Mouse (Mus musculus): ENCODE results near the gene Slco1c1.
A peak's percentile ranks its signal among the peaks of the same experiment; 100 is the strongest.

Slco1c1 gene

DNA sequence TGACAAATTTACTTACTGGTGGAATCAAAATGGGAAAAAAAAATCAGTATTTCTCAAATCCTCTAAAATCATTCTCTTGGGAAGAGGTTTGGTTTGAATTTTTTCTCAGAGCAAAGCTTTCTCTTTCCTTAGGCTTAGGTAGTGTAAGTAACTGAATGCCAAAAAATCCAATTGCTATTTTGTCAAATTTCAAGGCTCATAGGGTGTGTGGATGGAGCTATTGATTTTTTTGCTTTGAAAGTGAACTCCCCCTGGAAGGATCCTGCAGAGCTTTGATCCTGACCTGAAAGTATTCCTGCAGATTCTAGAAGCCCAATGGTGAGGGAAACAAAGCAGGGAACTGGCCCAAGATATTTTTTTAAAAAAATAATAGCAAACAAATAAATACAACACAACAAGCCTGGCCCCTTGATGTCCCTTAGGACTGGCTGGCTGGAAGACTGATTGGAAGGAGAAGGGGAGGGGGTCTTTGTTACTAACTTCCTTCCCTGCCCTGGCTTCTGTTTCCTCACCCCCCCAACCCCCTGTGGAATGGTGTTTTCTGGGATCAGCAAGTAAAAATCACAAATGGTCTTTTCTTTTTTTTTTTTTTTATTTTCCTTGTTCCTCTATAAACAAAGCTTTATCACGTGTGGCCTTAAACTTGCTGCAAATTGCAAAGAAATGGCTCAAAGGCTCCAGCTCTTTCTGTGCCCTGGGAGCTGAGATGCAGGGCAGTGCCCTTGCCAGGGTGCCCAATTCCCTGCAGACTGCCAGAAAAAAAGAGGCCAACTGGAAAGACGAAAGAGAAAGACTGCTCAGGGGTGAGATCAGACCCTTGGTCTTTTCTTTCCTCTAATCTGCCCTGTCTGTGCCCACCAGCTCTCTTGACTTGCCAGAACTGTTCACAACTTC, at the start of gene Slco1c1:
Gene Slco1c1 (plus strand): TSS at position 622 of the 894 bp plus-strand sequence.
- DNase-seq: peak; percentile 71

DNA sequence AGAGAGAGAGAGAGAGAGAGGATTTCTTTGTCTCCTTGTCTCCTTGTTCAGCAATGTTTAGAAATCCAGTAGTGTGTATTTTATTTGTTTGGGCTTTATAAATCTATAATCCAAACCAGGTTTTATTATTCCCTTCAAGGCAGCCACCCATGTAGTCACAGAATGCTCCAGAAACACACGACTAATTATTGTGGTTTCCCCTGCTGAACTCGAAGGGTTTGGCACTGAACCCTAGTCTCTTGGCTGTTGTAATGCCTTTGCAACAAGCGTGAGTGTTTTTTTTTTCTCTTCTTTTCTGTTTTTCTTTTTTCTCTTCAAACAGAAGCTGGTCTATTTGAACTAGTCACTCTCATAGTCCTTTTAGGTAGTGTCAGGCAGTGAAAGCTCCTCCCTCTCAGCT, 49.5 kb upstream of the Slco1c1 start:
- peak; percentile 74 for DNase-seq

DNA sequence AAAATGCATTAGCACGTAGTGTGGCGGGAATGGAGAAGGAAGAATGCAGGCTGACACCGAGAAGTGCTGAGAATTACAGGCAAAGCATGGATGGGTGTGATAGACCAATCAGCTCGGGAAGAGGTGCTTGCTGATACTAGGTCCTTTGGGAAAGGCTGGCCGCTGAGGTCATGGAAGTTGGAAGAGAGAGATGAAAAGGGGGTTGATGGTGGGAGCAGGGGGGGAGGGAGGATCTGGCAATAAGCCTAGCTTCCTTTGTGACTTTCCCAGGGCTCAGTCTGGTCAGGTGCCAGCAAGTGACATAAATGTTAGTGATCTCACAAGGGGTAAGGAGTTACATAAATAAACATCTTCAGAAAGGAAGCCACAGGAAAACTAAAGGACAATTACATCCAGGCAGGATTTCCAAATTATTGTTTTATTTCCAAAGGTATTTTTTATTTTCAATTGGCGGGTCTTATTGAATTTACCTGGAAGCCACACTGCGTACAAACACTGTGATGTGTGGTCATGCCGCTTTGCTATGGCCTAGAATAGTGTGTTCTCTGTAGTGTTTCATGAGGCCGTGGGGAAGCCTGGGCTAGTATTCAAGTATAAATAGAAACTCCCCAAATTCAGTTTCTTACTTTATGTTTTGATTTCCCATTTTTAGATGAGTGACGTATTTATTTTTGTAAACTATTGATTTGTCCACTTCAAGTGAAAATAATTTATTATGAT, 38.7 kb upstream of the Slco1c1 start:
- DNase-seq: peak; percentile 93

DNA sequence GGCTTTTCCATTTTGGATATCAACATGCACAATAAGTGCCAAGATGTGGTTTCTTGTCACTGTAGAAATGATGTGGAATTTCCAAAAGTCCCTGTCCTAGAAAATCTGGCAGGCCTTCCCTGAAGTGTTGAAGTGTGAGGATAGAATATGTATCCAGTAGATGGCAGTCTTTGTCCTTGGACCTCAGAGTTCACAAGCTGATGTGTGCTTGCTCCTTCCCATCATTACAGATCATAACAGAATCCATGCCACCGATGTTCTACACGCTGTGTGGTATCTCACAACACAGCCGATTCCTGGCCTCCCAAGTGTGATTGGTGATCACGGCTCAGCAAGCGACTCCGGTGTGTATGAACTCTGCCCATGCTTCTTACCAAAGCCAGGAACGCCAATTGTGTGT, 36.9 kb upstream of the Slco1c1 start:
- DNase-seq: peak; percentile 87

DNA sequence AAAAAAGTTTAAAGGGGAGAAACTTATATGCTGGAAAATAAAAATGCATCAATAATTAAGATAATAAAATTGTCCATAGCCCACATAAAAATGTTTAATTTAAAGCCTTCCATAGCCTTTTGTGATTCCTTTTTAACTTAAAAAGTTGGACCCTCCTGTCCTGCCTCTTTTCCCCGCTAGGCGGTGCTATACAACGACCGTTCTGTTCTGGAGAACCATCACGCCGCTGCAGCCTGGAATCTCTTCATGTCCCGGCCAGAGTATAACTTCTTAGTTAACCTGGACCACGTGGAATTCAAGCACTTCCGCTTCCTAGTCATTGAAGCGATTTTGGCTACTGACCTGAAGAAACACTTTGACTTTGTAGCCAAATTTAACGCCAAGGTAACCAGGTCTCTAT, 35.5 kb upstream of the Slco1c1 start:
- peak; percentile 83 for DNase-seq

DNA sequence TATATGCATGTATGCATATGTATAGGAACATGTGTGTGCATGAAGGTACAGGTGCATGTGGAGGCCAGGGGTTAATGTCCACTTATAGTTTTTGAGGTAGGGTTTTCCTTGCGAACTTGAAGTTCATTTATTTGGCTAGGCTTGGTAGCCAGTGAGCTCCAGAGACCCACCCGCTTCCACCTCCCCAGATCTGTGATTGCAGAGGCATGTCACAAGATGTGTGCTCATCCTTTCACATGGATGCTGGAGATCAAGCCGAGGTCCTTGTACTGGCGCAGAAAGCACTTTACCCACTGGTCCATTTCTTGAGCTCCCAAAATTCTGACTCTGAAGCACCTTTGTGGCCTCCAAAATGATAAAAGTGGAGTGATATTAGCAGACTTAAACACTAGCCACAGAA, 29.3 kb upstream of the Slco1c1 start:
- peak; percentile 76 for DNase-seq

DNA sequence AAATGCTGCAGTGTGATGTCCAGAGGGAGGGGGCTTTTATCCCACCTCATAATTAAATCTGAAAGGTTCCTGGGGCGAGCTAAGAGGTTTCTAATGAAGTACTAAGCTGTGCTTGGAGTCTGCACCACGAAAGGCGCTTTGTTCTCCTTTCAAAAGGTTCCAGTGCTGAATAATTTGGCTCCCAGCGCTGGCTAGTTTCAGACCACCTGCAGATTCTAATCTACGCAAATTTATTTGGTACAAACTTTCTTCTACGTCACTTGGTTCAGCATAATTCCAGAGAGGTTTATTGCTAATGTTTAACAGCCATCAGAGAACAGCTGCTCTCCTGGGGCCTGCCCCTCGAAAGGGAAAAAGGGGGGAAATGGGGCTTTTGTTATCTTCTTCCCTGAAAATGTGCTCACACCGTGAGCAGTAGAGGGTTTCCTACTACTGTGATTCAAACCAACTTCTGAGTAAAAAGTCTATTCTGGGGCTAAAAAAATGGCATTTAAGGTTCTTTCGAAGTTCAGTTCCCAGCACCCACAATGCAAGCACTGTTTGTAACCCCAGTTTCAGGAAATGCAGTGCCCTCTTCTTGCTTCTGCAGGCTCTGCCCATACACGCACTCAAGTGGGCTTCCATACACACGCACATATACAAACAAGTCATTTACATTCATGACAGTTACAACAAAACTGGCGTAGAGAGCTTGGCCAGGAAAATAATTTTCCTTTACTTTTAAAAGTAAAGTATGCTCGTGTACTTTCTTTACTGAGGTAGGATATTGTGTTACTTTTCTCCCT, 28.3 kb upstream of the Slco1c1 start:
- DNase-seq: no peak

DNA sequence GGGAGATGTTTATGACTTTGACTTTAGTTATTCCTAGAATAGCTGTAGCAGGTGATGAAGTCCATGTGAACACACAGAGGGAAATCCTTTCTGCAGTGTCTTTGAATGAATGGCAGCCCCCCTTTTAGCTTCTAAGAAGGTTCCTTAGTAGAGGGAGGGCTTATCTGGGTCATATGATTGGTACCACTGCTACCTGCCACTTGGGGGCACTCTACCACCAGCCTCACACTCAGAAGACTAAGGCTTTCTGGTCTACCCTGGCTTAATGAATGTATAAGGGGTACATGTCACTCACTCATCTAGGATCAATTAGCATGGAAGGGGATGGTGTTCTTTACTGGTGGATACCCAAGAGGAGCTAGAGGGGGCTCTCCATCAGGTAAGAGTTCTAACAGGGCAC, 24.7 kb upstream of the Slco1c1 start:
- DNase-seq: no peak

DNA sequence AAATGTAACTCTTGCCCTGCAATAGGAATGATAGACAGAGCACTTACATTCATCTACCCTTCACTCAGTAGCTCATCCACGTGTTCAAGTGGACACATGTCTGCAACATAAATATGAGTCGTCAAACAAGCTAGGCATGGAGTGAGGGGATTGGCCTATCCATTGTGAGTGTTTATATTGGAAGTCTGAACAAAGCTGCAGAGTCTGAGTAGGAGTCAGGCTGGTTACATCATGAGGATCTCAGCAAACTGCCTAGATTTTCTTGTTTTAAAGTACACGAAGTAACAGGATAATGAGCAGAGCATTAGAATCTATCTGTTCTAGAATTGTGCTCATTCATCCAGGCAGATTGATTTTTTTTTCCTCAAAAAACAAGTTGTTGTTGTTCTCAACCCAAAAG, 23.0 kb upstream of the Slco1c1 start:
- peak; percentile 19 for DNase-seq

DNA sequence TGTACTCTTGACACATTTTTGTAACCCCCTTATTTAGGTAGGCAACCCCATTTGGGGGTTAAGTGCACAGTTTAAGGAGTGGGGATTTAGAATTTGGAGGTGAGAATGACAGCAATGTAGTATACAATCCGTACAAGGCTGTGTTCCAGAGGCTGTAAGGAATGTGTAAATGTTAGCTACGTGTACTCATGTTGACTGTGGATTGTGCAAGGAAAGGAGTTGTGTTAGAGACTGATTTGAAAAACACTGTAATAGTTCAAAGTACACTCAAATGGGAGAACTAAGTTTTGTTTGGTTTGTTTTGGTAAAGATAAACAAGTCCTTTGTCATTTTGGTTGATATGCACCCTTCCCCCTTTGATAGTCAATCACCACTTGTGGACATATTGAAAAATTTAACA, 1.6 kb upstream of the Slco1c1 start:
- DNase-seq: no peak

DNA sequence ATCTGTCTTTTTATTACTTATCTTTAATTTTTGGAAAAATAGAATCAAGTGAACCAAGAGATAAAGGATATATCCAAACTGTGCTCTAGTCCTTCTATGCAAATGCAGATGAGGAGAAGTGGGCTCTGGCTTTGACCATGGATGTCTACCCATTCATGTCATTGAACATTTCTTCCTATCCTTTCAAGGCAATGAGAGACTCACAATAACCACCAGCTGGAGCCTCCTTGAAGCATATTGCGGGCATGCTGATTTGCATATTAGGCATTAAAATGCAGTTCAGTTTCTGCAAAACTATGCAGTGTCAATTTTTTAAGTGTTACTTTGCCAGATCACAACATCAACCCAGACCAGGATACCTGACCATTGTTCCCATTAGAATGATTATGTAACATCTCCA, 1.6 kb downstream of the Slco1c1 start:
- DNase-seq: no peak

DNA sequence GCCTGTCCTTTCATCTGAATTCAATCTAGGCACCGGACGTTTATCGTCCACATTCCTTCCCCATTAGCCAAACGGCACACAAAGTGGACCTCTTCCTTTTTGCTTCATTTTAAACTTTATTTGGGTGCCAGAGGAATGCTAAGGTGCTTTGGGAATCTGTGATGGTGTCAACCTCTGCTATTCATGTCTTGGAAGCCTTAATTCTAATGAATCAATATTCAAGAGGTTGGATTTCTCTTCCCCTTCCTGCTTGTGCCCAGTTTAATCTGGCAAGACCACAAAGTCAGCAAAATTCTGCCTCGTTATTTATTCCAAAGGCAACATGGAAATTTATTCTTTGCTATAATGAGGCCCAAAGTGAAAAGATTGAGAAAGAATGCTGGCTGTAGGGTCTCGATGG, 6.7 kb downstream of the Slco1c1 start:
- no peak for DNase-seq

DNA sequence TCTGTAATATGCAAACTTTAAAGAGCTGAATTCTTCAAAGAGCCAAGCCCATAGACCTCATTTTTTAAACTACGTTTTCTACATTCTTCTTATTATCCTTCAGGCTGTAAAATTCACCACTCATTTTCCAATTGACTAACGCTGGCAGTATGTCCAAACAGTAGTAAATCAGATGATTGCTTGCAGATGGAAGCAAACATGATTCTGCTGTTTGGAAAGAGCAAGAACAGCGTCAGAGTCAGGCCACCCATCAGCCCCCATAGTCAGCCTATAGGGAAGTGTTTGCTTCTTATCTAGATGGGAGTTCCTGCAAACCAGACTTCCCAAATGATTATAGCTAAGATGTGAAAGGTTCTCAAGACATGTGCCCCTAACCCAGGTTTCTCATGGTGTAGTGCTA, 13.1 kb downstream of the Slco1c1 start:
- no peak for DNase-seq

DNA sequence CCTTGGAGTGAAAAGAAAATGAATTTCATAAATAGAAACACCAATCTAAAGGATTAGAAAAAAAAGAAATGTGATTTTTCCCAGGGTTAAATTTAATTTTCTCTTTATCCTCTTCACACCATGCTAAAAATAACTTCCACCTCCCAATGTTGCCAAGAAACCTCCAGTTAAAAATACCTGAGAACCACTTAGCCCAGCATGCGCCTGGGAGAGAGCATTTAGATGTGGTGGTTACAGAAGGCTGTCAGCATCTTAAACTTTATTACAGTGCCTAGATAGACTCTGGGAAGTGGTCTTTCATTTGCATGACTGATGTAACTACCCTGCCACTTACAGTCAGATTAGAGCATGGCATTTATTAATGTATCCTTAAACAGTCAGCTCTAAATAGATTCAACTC, 17.0 kb downstream of the Slco1c1 start:
- peak; percentile 92 for DNase-seq

DNA sequence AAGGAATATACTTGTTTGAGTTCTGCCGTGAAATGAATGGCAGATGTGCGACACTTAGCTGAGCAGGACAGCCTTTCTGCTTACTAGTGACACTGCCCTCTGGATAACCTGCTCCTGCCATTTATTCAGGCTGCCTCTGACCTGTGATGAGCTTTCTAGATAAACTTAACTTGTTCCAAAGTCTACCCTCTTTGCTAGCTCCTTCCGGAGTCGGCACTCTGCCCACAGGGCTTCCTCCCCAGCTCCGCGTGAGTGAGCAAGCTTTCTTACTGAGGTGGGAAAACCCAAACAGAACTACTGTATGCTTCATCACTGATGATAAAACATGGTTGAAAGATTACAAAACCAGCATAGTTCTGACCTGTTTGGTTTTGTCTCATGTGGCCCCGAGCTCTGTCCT, 19.2 kb downstream of the Slco1c1 start:
- DNase-seq: no peak

DNA sequence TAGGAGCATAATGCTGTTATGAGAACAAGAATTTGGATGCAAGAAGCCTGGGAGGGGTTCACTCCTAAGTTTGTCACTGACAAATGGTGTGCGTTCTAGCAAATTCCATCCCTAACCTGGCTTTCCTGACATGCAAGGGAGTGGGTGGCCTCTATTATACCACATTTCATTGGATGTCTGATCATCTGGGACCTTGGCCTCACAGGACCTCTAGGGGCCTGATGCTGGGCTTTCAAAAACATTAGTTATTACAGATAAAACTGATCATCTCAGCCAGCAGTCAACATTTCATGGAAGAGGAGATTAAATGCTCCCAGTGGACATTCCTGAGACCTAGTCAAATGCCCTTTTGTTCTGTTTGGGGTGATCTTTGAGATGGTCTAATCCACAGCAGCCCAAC, 34.0 kb downstream of the Slco1c1 start:
- DNase-seq: peak; percentile 88

DNA sequence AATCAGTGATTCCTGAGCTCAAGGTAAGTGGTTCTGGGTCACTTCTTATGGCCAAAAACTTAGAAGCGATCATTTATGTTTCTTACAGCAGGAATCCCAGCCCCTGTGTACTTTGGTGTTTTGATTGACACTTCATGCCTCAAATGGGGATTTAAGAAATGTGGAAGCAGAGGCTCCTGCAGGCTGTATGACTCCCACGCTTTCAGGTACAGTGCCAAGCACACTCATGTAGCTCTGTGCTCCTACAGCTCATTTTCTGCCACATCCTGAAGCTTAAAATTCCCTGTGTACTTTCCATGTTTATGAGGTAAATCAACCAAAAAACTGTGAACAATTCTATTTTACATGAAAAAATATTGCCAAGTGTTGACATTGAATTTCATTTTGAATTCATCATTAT, 43.2 kb downstream of the Slco1c1 start:
- DNase-seq: no peak

DNA sequence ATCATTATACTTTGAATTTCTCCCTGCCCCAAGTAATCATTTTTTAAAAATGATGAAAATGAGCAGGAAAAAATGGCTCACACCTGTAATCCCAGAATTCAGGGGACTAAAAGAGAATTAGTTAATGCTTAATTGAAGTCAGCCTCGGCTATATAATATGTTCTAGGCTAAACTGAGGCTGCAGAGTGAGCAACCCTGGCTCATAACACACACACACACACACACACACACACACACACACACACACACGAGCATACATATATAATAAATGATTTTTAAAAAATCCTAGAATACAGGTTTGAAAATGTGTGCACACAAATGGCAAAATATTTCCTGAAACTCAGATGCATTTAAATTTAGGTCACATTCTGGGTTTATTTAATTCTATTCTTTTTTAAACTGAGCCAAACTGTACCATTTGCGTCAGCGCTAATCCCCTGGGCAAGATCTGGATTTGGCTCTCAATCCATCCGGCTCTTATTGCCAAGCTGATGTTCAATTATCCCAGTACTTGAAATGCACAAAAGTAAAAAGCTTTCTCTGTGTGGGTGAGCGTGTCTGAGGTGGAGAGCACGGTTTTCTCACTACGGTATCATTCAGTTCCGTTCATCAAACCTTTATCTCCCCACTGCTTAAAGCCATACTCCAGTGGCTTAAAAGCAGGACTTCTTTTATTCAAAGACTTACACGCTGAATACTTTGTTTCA, 43.8 kb downstream of the Slco1c1 start:
- DNase-seq: peak; percentile 87

DNA sequence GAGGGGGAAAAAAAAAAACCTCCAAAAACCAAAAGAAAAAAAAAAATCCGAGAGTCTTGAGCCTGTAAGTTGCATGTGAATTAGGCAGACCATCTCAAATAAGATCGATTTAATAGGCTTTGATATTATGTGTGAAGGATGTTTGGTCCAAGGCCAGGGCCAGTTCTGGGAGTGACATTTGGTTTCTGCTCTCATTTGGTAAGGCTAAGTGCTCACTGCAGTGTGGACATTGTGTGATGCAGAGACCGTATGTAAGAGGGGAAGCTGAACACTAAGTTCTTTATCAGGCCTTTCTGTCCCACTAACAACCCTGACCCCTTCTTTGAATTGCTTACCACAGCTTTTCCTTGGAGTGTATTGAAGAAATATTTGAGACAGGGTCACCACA, 44.4 kb downstream of the Slco1c1 start:
- no peak for DNase-seq

DNA sequence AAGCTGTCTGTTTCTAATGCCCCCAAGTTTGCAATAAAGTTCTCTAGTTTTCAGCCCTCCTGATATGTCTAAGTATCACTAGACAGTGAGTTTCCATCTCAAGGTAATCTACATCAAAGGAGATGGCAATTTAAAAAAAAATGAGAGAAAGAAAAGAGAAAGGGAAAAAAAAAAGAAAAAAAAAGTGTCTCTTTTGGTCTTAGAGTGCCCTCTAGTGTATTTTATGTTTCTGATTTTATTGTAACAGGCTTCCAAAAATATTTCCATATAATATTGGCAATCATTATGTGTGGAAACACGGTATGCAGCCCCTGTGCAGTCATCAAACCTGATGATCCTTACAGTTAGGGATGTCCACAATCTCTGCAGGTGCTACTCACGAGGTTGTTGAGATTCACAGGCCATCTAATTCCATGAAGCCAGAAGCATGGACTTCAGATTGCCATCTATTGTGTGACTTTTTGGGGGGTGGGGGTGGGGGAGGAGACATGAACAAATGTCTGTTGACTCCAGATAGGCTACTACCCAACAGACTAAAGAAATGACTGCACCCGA, 52.6 kb downstream of the Slco1c1 start:
- no peak for DNase-seq

DNA sequence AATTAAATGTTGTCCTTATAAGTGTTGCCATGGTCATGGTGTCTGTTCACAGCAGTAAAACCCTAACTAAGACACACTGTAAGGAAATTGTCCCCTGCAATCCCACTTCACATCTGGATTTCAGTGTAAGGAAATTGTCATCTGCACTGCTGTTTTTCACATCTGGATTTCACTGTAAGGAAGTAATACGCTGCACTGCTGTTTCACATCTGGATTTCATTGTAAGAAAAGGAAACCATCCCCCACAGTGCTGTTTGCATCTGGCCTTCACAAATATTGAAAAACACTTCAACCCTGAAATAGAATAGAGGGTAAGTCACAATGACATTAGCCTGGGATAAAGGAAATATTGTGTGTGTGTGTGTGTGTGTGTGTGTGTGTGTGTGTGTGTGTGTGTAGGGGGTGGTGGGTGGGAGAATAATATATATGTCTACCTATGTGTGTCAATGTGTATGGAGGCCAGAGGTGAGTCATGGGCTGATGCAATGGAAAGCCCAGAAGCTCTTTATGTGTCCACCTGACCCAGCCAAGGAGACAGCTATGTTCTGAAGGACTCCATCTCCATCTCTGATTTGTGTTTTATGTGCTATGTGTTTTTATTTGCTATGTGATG, 60.7 kb downstream of the Slco1c1 start:
- DNase-seq: no peak

DNA sequence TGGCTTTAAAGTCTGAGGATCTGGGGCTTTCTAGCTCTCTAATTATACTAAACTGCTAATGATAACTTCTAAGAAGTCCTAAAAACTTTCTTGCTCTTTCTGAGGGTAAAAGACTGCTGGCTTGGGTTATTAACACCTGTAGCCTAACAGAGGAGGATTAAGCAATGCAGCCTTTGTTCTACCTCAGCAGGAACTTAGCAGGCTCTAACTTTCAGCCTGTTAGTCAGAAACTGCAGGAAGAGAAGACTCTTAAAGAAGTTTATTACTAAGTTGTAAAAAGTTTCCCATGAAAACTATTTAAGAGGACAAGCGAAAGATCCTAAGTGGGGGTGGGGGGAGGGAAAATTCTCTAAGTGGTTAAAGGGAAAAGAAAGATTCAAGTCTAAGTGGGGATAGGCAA, 65.8 kb downstream of the Slco1c1 start:
- no peak for DNase-seq

All from heart, adult 11 months (tissue).